Mouse (Mus musculus) CH12.LX (cell line): Measurements from ENCODE around the gene Myrf. TPM values are rescaled to one million over a fixed set of nuclear protein-coding genes. Genes with fewer than 3 reads are reported as not detected.

Experiments used
- DNase-seq: peaks from one replicate; pipeline ENCODE4 v3.0.0-alpha.2; 2013; ENCODE audit errors: extremely low read depth
- H3K27ac ChIP-seq: 2 replicates; pipeline ENCODE4 v1.5.1; 2012; ENCODE audit warnings: low read depth, mild to moderate bottlenecking, control low read depth, moderate library complexity; ENCODE audit not compliant: insufficient read depth
- H3K27me3 ChIP-seq: replicated peaks from 2 replicates; pipeline ENCODE3; 2012; ENCODE audit warnings: inconsistent platforms
- H3K36me3 ChIP-seq, 2 experiments: replicated peaks in 1 of 2; 2 replicates each; pipeline versions ENCODE3 to v1.6.1; 2012; ENCODE audit warnings: inconsistent platforms in 1 of 2, low read length in 1 of 2, mild to moderate bottlenecking in 1 of 2, mixed read lengths in 1 of 2, moderate library complexity in 1 of 2; ENCODE audit not compliant: control insufficient read depth in 1 of 2, insufficient read depth in 1 of 2
- H3K4me1 ChIP-seq, 2 experiments: 2 replicates each; pipeline ENCODE4 v1.6.1; 2012; ENCODE audit warnings: inconsistent platforms in 1 of 2, moderate library complexity in 1 of 2; ENCODE audit not compliant: insufficient read depth in 2 of 2, control insufficient read depth in 1 of 2
- H3K4me2 ChIP-seq: 2 replicates; pipeline ENCODE4 v1.6.1; 2012; ENCODE audit warnings: low read depth, mild to moderate bottlenecking, control low read depth; ENCODE audit not compliant: poor library complexity, insufficient read depth, severe bottlenecking
- H3K4me3 ChIP-seq, 3 experiments: fragments of 150-350 bp in 1 of 3; sonication (generic) in 1 of 3; replicated peaks in 1 of 3; 2 replicates each; pipeline versions ENCODE3 to v1.5.1; 2011 to 2012; ENCODE audit warnings: low read depth in 2 of 3, low read length in 2 of 3, mild to moderate bottlenecking in 2 of 3, moderate library complexity in 2 of 3, control low read depth in 1 of 3, improper control_type of control experiment in 1 of 3, inconsistent platforms in 1 of 3, mixed read lengths in 1 of 3; ENCODE audit not compliant: poor library complexity in 1 of 3
- H3K79me2 ChIP-seq: replicated peaks from 2 replicates; pipeline ENCODE4 v1.6.1; 2012; ENCODE audit warnings: mild to moderate bottlenecking, moderate library complexity; ENCODE audit not compliant: control insufficient read depth, poor library complexity, insufficient read depth, severe bottlenecking; ENCODE audit errors: extremely low read depth
- H3K9ac ChIP-seq: 2 replicates; pipeline ENCODE4 v1.6.1; 2012; ENCODE audit warnings: low read depth, mild to moderate bottlenecking, control low read depth, moderate library complexity; ENCODE audit not compliant: insufficient read depth
- H3K9me3 ChIP-seq: replicated peaks from 2 replicates; pipeline ENCODE3; 2012; ENCODE audit warnings: low read length, inconsistent platforms, mixed read lengths
- BHLHE40 ChIP-seq: IDR thresholded peaks from 2 replicates; pipeline ENCODE4 v1.6.1; 2011; ENCODE audit warnings: mild to moderate bottlenecking, low read depth, low read length, improper control_type of control experiment
- E2F4 ChIP-seq: IDR thresholded peaks from 2 replicates; pipeline ENCODE4 v1.6.1; 2011; ENCODE audit warnings: low read depth, low read length, improper control_type of control experiment; ENCODE audit not compliant: insufficient replicate concordance
- ETS1 ChIP-seq: conservative IDR thresholded peaks from 2 replicates; pipeline ENCODE4 v1.6.1; 2012; ENCODE audit warnings: low read depth, mild to moderate bottlenecking, inconsistent platforms, low read length, improper control_type of control experiment, moderate library complexity
- GABPA ChIP-seq: IDR thresholded peaks from 2 replicates; pipeline ENCODE4 v1.6.1; 2012; ENCODE audit warnings: low read depth, low read length, improper control_type of control experiment, inconsistent platforms; ENCODE audit not compliant: insufficient replicate concordance
- HCFC1 ChIP-seq: IDR thresholded peaks from 2 replicates; pipeline ENCODE4 v1.6.1; 2012; ENCODE audit warnings: low read depth, mild to moderate bottlenecking, inconsistent platforms, low read length, improper control_type of control experiment
- MAX ChIP-seq: IDR thresholded peaks from 2 replicates; pipeline ENCODE4 v1.6.1; 2011; ENCODE audit warnings: low read length, improper control_type of control experiment
- MAZ ChIP-seq: IDR thresholded peaks from 2 replicates; pipeline ENCODE4 v1.6.1; 2012; ENCODE audit warnings: low read depth, mild to moderate bottlenecking, inconsistent platforms, low read length, improper control_type of control experiment, moderate library complexity
- MEF2A ChIP-seq: IDR thresholded peaks from 2 replicates; pipeline ENCODE4 v1.6.1; 2014; ENCODE audit warnings: low read depth, mild to moderate bottlenecking, inconsistent platforms, low read length, improper control_type of control experiment, borderline replicate concordance
- MXI1 ChIP-seq: IDR thresholded peaks from 2 replicates; pipeline ENCODE4 v1.6.1; 2011; ENCODE audit warnings: mild to moderate bottlenecking, low read depth, low read length, improper control_type of control experiment
- MYC ChIP-seq: IDR thresholded peaks from 2 replicates; pipeline ENCODE4 v1.6.1; 2011; ENCODE audit warnings: low read depth, mild to moderate bottlenecking, improper control_type of control experiment, low read length
- NELFE ChIP-seq: IDR thresholded peaks from 2 replicates; pipeline ENCODE4 v1.6.1; 2011; ENCODE audit warnings: low read depth, low read length, improper control_type of control experiment
- NRF1 ChIP-seq: IDR thresholded peaks from 2 replicates; pipeline ENCODE4 v1.6.1; 2014; ENCODE audit warnings: low read depth, mild to moderate bottlenecking, inconsistent platforms, low read length, improper control_type of control experiment, moderate library complexity
- POLR2A ChIP-seq: IDR thresholded peaks from 2 replicates; pipeline ENCODE4 v1.6.1; 2011; ENCODE audit warnings: low read depth, mild to moderate bottlenecking, improper control_type of control experiment, low read length
- POLR2AphosphoS2 ChIP-seq: IDR thresholded peaks from 2 replicates; pipeline ENCODE4 v1.6.1; 2011; ENCODE audit warnings: low read depth, low read length, improper control_type of control experiment
- SIN3A ChIP-seq: IDR thresholded peaks from 2 replicates; pipeline ENCODE4 v1.6.1; 2012; ENCODE audit warnings: low read length, improper control_type of control experiment, inconsistent platforms
- TCF12 ChIP-seq: IDR thresholded peaks from 2 replicates; pipeline ENCODE4 v1.6.1; 2014; ENCODE audit warnings: low read depth, mild to moderate bottlenecking, inconsistent platforms, low read length, improper control_type of control experiment
- USF2 ChIP-seq: conservative IDR thresholded peaks from 2 replicates; pipeline ENCODE4 v1.6.1; 2011; ENCODE audit warnings: low read depth, low read length, improper control_type of control experiment
- ZC3H11A ChIP-seq: IDR thresholded peaks from 2 replicates; pipeline ENCODE4 v1.6.1; 2012; ENCODE audit warnings: low read depth, mild to moderate bottlenecking, inconsistent platforms, low read length, improper control_type of control experiment
- ZKSCAN1 ChIP-seq: IDR thresholded peaks from 2 replicates; pipeline ENCODE4 v1.6.1; 2012; ENCODE audit warnings: low read depth, inconsistent platforms, low read length, improper control_type of control experiment, borderline replicate concordance
- ZNF384 ChIP-seq: IDR thresholded peaks from 2 replicates; pipeline ENCODE4 v1.6.1; 2012; ENCODE audit warnings: low read depth, low read length, improper control_type of control experiment, inconsistent platforms
- dilution Hi-C: fragments of 300-500 bp; cut with MboI; formaldehyde crosslinking; loops from 2 replicates; pipeline ENCODE4 v1.14.3; 2020; ENCODE audit warnings: low sequenced_read_pairs; ENCODE audit not compliant: extremely low pct_unique_long_range_greater_than_20kb, extremely low pct_ligation_motif_present
- in situ Hi-C: fragments of 300-500 bp; cut with MboI; formaldehyde crosslinking; loops from 3 replicates; pipeline ENCODE4 v1.14.3; 2019; ENCODE audit warnings: low sequenced_read_pairs, low pct_ligation_motif_present, low pct_unique_long_range_greater_than_20kb, mixed read lengths
- polyA plus RNA-seq: library from polyadenylated mRNA; unstranded; fragments of >175 nt; gene quantifications from 2 replicates; pipeline ENCODE4 v1.2.1, GENCODE M21; 2012; ENCODE audit warnings: low read depth; ENCODE audit not compliant: insufficient read length
- total RNA-seq, 2 experiments: library from RNA; depleted of rRNA; stranded (reverse); fragments of 300-350 nt in 1 of 2; fragments of >200 nt in 1 of 2; gene quantifications; 2 replicates each; pipeline ENCODE4 v1.2.3; 2012 to 2014

The Myrf gene
- total and polyA plus RNA-seq, 3 experiments, result 0.10 to 0.13 TPM; not detected in 1

- Histone ChIP-seq H3K9ac (no peak overlapping the region), H3K79me2 (no peaks in the 10 kb centered on the region), H3K27me3 (peaks cover 10% of the 10 kb centered on the region), H3K36me3 (no peaks in the 10 kb centered on the region), H3K27ac (no peak overlapping the region), H3K4me1 (peaks cover 45 to 65% of the 10 kb centered on the region in 2 experiments), H3K4me2 (no peak overlapping the region), H3K4me3 (no peak overlapping the region), H3K9me3 (no peaks in the 10 kb centered on the region)
- in situ Hi-C loops, result no loop called here
- dilution Hi-C loops, result no loop called here
- no peak for DNase-seq
- no peak for TF ChIP-seq GABPA
- TF ChIP-seq USF2, result no peak
- no peak for TF ChIP-seq E2F4
- no peak for TF ChIP-seq NELFE
- TF ChIP-seq SIN3A, result no peak
- TF ChIP-seq HCFC1, result no peak
- no peak for TF ChIP-seq TCF12
- no peak for TF ChIP-seq MEF2A
- no peak for TF ChIP-seq ZNF384
- no peak for TF ChIP-seq ZKSCAN1
- TF ChIP-seq MAX, result no peak
- TF ChIP-seq POLR2AphosphoS2, result no peak
- no peak for TF ChIP-seq ZC3H11A
- TF ChIP-seq MXI1, result no peak
- no peak for TF ChIP-seq MAZ
- no peak for TF ChIP-seq MYC
- no peak for TF ChIP-seq NRF1
- no peak for TF ChIP-seq ETS1
- TF ChIP-seq BHLHE40, result no peak
Measured at GRCm38 (mm10) chr19:10274056-10274455, 33.5 kb upstream of the Myrf start.

DNA sequence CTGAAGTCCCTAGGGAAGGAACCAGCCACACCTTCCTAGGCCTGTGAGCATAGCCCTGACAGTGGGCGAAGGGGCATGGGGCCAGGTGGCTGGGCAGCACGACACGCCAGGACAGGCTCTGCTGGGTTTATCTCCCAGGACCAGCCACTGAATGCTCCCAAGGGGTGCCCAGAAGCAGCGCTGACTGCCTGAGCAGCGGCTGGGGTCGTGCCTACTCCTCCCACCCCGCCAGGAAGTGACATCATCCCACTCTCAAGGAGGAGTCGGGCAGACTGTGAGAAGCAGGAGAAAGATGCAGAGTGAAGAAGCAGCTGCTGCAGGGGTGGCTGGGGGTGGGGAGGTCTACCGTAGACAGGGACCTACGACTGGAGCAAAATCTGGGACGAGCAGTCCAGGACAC lies 32.2 kb upstream of the Myrf start:
- H3K27ac ChIP-seq, result no peak overlapping the region
- no peaks in the 10 kb centered on the region for H3K36me3 ChIP-seq
- peak overlapping the region; percentile 9; the same call in 1 of the 2 replicates for H3K4me2 ChIP-seq
- peak overlapping the region in 1 of 3 experiments; percentile 1 for H3K4me3 ChIP-seq
- dilution Hi-C loops, result no loop called here
- peak; percentile 49 for DNase-seq
- peaks cover 32 to 51% of the 10 kb centered on the region in 2 experiments for H3K4me1 ChIP-seq
- H3K27me3 ChIP-seq, result peaks cover 14% of the 10 kb centered on the region
- no peaks in the 10 kb centered on the region for H3K79me2 ChIP-seq
- in situ Hi-C loops, result no loop called here
- TF ChIP-seq USF2 (no peak), TCF12 (0 out of 2 replicates have a peak, but pooled peaks have one; percentile 23), POLR2A (peak; percentile 47; the same call in 1 of the 2 replicates)
- TF ChIP-seq, all 38 proteins: peak for 2
- Histone ChIP-seq H3K9ac (no peak overlapping the region), H3K9me3 (no peaks in the 10 kb centered on the region)
